Mouse (Mus musculus) myocyte (in vitro differentiated cells): ENCODE data around the gene Pclaf. TPM values are rescaled to one million over a fixed set of nuclear protein-coding genes. Genes with fewer than 3 reads are reported as not detected.

ENCODE experiments used
- H3K27me3 ChIP-seq: one replicate; pipeline ENCODE4 v1.6.1; 2011; ENCODE audit not compliant: control insufficient read depth, insufficient read depth, insufficient read length
- H3K36me3 ChIP-seq: one replicate; pipeline ENCODE4 v1.6.1; 2011; ENCODE audit not compliant: control insufficient read depth, insufficient read depth
- H3K4me2 ChIP-seq: one replicate; pipeline ENCODE4 v1.6.1; 2011; ENCODE audit warnings: low read depth, control low read depth
- H3K4me3 ChIP-seq: one replicate; pipeline ENCODE4 v1.5.1; 2011; ENCODE audit warnings: mild to moderate bottlenecking, control low read depth, moderate library complexity
- H3K79me2 ChIP-seq: one replicate; pipeline ENCODE4 v1.6.1; 2011; ENCODE audit not compliant: control insufficient read depth, insufficient read depth
- H3ac ChIP-seq: one replicate; pipeline ENCODE4 v1.6.1; 2011; ENCODE audit not compliant: control insufficient read depth, insufficient read length
- CEBPB ChIP-seq: IDR thresholded peaks from 2 replicates; pipeline ENCODE4 v1.6.1; 2011; ENCODE audit warnings: mild to moderate bottlenecking, moderate library complexity; ENCODE audit not compliant: poor library complexity, insufficient read depth, severe bottlenecking
- E2F4 ChIP-seq: IDR thresholded peaks from one replicate; pipeline ENCODE4 v1.6.1; 2011; ENCODE audit warnings: mild to moderate bottlenecking, control low read depth, moderate library complexity; ENCODE audit not compliant: insufficient read depth
- MAX ChIP-seq: IDR thresholded peaks from one replicate; pipeline ENCODE4 v1.6.1; 2011; ENCODE audit warnings: low read depth, mild to moderate bottlenecking, control low read depth
- MYOD1 ChIP-seq, 3 experiments: IDR thresholded peaks; one replicate each; pipeline ENCODE4 v1.6.1; 2011; ENCODE audit warnings: control low read depth in 2 of 3, low read depth in 2 of 3, mild to moderate bottlenecking in 2 of 3, moderate library complexity in 1 of 3; ENCODE audit not compliant: insufficient read length in 2 of 3, control insufficient read depth in 1 of 3
- MYOG ChIP-seq, 3 experiments: IDR thresholded peaks; one replicate each; pipeline ENCODE4 v1.6.1; 2011; ENCODE audit warnings: control low read depth in 2 of 3, low read depth in 2 of 3, mild to moderate bottlenecking in 2 of 3; ENCODE audit not compliant: insufficient read length in 2 of 3, control insufficient read depth in 1 of 3, insufficient read depth in 1 of 3
- POLR2A ChIP-seq: IDR thresholded peaks from one replicate; pipeline ENCODE4 v1.6.1; 2011; ENCODE audit warnings: low read depth, mild to moderate bottlenecking, control low read depth, moderate library complexity; ENCODE audit not compliant: insufficient read length
- POLR2AphosphoS2 ChIP-seq: IDR thresholded peaks from one replicate; pipeline ENCODE4 v1.6.1; 2011; ENCODE audit warnings: low read depth, control low read depth; ENCODE audit not compliant: insufficient read length
- REST ChIP-seq: IDR thresholded peaks from one replicate; pipeline ENCODE4 v1.6.1; 2011; ENCODE audit warnings: mild to moderate bottlenecking, control low read depth, moderate library complexity; ENCODE audit not compliant: insufficient read depth, insufficient read length
- SRF ChIP-seq: IDR thresholded peaks from one replicate; pipeline ENCODE4 v1.6.1; 2011; ENCODE audit warnings: low read depth; ENCODE audit not compliant: control insufficient read depth, insufficient read length
- TCF12 ChIP-seq: IDR thresholded peaks from one replicate; pipeline ENCODE4 v1.6.1; 2011; ENCODE audit warnings: mild to moderate bottlenecking, control low read depth; ENCODE audit not compliant: poor library complexity, insufficient read depth, severe bottlenecking
- TCF3 ChIP-seq: IDR thresholded peaks from one replicate; pipeline ENCODE4 v1.6.1; 2011; ENCODE audit warnings: low read depth, control low read depth; ENCODE audit not compliant: insufficient read length
- USF1 ChIP-seq: IDR thresholded peaks from one replicate; pipeline ENCODE4 v1.6.1; 2011; ENCODE audit warnings: low read depth, mild to moderate bottlenecking, control low read depth, moderate library complexity
- polyA plus RNA-seq: library from polyadenylated mRNA; unstranded; fragments of >200 nt; fragmentation: generic; extraction: Trizol; gene quantifications from one replicate; pipeline ENCODE4 v1.2.1, GENCODE M21; 2012; ENCODE audit warnings: missing spikeins

Gene Pclaf
- polyA plus RNA-seq, 1 experiment, result 29.0 TPM

GRCm38 (mm10) chr9:65917015-65917414 lies 27.0 kb downstream of the Pclaf start:
- Histone ChIP-seq H3K4me2 (no peak overlapping the region), H3K27me3 (no peaks in the 10 kb centered on the region), H3K36me3 (no peaks in the 10 kb centered on the region), H3K4me3 (no peak overlapping the region), H3ac (no peak overlapping the region), H3K79me2 (peaks cover 93% of the 10 kb centered on the region)
- no peak for TF ChIP-seq SRF
- TF ChIP-seq E2F4, result no peak
- TF ChIP-seq USF1, result no peak

DNA sequence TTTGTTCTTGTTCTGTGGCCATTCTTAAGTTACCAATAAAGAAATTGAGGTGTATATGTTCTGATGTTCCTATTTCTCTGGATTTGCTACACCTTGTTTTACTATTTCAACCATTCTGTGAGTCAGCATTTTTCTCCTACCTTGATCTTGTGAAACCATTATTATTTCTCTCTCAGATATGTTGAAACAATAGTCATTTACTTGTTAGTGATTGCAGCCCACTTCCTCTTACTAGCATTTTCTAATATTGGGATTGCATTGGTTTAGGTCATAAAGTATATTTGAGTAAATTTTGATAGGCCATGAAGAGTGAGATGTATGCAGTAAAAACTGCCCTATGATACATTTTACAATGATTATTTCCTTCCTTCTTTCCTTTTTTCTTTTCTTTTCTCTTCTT lies 38.4 kb downstream of the Pclaf start:
- Histone ChIP-seq H3K79me2 (peaks cover 74% of the 10 kb centered on the region), H3K36me3 (no peaks in the 10 kb centered on the region), H3K4me2 (no peak overlapping the region), H3K4me3 (no peak overlapping the region), H3ac (no peak overlapping the region), H3K27me3 (no peaks in the 10 kb centered on the region)
- TF ChIP-seq MAX (no peak), SRF (no peak), POLR2AphosphoS2 (no peak), USF1 (no peak), REST (no peak), POLR2A (no peak), CEBPB (no peak), TCF3 (no peak), MYOD1 (IDR thresholded peaks at IDR 0.05; ENCODE audit: control insufficient read depth in 1 of 3, insufficient read length in 2 of 3, low read depth in 2 of 3) (no peak), MYOG (IDR thresholded peaks at IDR 0.05; ENCODE audit: control insufficient read depth in 1 of 3, insufficient read depth in 1 of 3, insufficient read length in 2 of 3, low read depth in 2 of 3) (no peak), TCF12 (no peak), E2F4 (no peak)

DNA sequence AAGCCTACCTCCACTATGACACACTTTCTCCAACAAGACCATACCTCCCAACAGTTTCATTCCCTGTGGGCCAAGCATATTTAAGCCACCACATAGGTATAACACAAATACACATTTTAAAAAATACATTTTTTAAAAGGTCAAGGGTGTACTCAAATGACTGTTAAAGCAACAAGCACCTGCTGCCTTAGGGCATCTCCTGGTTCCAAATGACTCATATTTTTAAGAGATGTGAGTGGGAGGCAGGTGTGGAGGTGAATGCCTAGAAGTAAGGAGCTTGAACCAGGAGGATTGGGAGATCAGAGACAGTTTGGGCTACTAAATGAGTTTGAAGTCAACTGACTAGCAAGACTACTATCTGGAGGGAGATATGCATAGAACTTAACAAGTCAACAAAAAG lies 39.8 kb downstream of the Pclaf start:
- Histone ChIP-seq H3K36me3 (no peaks in the 10 kb centered on the region), H3ac (no peak overlapping the region)
- no peak for TF ChIP-seq CEBPB
- TF ChIP-seq MAX, result no peak
- TF ChIP-seq E2F4, result no peak
- no peak for TF ChIP-seq MYOG (IDR thresholded peaks at IDR 0.05; ENCODE audit: control insufficient read depth in 1 of 3, insufficient read depth in 1 of 3, insufficient read length in 2 of 3, low read depth in 2 of 3)
- TF ChIP-seq REST, result no peak
- TF ChIP-seq TCF12, result no peak
- TF ChIP-seq MYOD1 (IDR thresholded peaks at IDR 0.05; ENCODE audit: control insufficient read depth in 1 of 3, insufficient read length in 2 of 3, low read depth in 2 of 3), result no peak
- no peak for TF ChIP-seq USF1
- TF ChIP-seq SRF, result no peak
- no peak for TF ChIP-seq POLR2A
- TF ChIP-seq TCF3, result no peak
- TF ChIP-seq POLR2AphosphoS2, result no peak

DNA sequence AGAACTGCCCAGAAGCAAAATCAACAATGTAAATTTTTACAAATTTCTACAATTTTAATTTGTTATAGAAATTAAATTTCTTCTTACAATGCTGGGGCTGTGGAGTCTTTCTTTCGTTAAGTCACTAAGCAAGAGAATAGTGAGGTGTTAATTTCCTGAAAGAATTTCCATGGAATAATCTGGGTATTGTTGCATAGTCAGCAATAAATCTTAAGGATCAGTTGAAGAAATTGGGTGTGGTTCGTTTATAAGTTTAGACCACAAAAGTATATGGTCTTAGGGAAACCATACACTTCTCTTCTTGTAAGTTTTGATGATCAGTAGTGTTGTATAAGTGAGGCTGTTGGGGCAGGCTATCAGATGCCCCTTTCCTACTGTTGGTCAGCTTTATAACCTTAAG lies 47.5 kb downstream of the Pclaf start:
- Histone ChIP-seq H3K4me3 (no peak overlapping the region), H3ac (no peak overlapping the region), H3K36me3 (no peaks in the 10 kb centered on the region), H3K4me2 (no peak overlapping the region), H3K79me2 (peaks cover 41% of the 10 kb centered on the region), H3K27me3 (no peaks in the 10 kb centered on the region)
- TF ChIP-seq USF1 (no peak), POLR2A (no peak)

More for the DNA sequence above, 39.8 kb downstream of the Pclaf start:
- Histone ChIP-seq H3K79me2 (peaks cover 83% of the 10 kb centered on the region), H3K27me3 (no peaks in the 10 kb centered on the region), H3K4me2 (no peak overlapping the region), H3K4me3 (no peak overlapping the region)

DNA sequence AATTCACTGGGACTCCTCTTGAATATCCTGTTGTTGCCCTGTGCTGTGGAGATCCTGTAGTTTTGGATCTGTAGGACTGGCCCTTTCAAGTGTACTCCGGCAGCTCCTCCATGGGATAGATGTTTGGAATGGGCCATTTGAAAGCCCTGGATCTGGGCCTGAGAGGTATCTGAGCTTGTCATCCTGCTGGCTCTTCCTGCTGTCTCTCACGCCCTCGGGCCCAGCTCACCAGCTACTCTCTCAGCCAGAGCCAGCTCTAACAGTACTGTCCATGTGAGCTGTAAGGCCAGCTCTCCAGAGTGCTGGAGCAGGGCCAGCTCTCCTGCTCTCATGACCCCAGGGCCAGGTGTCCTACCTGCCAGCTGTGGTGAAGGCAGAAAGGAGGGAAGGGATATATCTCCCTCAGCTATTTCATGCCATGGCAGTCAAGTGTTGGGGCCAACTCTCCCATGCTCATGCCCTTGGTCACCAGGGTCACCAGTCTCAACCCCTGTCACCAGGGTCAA lies 61.1 kb downstream of the Pclaf start:
- no peak overlapping the region for H3ac ChIP-seq
- H3K79me2 ChIP-seq, result peaks cover 13% of the 10 kb centered on the region
- H3K27me3 ChIP-seq, result no peaks in the 10 kb centered on the region
- no peak overlapping the region for H3K4me2 ChIP-seq
- no peak overlapping the region for H3K4me3 ChIP-seq
- TF ChIP-seq TCF3 (no peak), CEBPB (no peak), MAX (no peak), POLR2A (no peak), USF1 (no peak), MYOG (IDR thresholded peaks at IDR 0.05; ENCODE audit: control insufficient read depth in 1 of 3, insufficient read depth in 1 of 3, insufficient read length in 2 of 3, low read depth in 2 of 3) (no peak), POLR2AphosphoS2 (no peak), SRF (no peak), E2F4 (no peak), TCF12 (no peak), MYOD1 (IDR thresholded peaks at IDR 0.05; ENCODE audit: control insufficient read depth in 1 of 3, insufficient read length in 2 of 3, low read depth in 2 of 3) (no peak), REST (no peak)
- peaks cover 10% of the 10 kb centered on the region for H3K36me3 ChIP-seq

Other genes starting within 250 kb of the Pclaf start
- gene Oaz2, start 222.2 kb upstream of the Pclaf start, polyA plus RNA-seq, result 140 TPM
- 11.1 TPM for gene Zfp609, start 62.7 kb upstream of the Pclaf start, polyA plus RNA-seq
- 9.0 TPM for gene Trip4, start 18.6 kb downstream of the Pclaf start, polyA plus RNA-seq
- 6.8 TPM for gene Csnk1g1, start 18.7 kb downstream of the Pclaf start, polyA plus RNA-seq
- gene Ppib, start 170.0 kb downstream of the Pclaf start, polyA plus RNA-seq, result 651 TPM
- 1.8 TPM for gene Snx22, start 179.5 kb downstream of the Pclaf start, polyA plus RNA-seq
- gene Snx1, start 236.3 kb downstream of the Pclaf start, polyA plus RNA-seq, result 82.9 TPM
- gene Ciao2a, start 236.4 kb downstream of the Pclaf start, polyA plus RNA-seq, result 42.4 TPM